Mouse (Mus musculus): ENCODE measurements around the gene Fam19a4.

DNA sequence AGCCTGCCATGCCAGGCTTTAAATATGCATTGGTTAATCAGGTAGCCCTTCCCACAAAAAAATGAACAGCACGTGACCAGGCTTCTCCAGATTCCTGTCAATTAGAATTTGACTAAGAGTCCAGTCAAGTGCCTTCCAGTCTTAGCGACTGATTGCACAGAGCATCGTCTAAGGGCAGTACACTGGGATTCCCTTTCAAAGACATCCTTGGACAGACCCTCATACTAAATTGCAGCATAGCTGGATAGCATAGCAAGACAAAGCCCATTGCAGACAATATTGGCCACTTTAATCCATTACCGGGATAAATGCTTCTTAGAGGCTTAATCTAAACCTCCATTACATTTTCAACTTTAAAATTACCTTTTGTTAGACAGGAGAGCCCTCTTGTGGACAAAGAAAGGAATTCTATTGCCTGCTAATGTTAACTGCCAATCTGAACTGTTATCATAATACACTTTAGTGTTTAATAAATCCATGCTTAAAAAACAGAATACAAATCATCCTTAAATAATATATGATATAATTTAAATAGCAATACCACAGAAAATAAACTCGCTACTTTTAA lies 33.0 kb downstream of the Fam19a4 start:
- TF ChIP-seq POLR2A (IDR thresholded peaks at IDR 0.05; ENCODE audit: borderline replicate concordance, control insufficient read depth, low read depth, low read length) (no peak), CTCF (IDR thresholded peaks at IDR 0.05; ENCODE audit: control insufficient read depth, insufficient read depth, low read length) (no peak)
